ENCODE assay signal across 9 mouse cellular contexts in the genomic region with DNA sequence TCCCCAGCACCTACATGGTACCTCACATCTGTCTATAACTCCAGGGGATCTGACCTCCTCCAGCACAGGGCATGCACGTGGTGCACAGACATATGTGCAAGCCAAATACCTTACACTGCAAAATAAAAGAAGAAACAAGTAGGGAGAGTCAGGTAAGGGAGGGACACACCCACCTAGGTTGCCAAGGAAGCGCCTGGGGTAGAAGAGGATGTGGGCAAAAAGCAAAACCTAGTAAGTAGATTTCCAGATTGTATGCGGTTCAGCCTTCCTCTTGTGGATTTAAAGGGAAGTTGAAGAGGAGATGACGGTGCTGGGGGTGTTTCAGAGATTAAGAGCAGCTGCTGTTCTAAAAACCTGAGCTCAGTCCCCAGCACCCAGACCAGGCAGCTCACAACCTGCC. TPM values are rescaled to one million over a fixed set of nuclear protein-coding genes. Genes with fewer than 3 reads are reported as not detected.
A peak's percentile ranks its signal among the peaks of the same experiment; 100 is the strongest.
DNase-seq lines count a peak whose midpoint lies in the region; ATAC-seq and TF ChIP-seq lines count a peak whose summit lies in the region.
"Had no signal": no experiment of that assay in that cellular context is flagged by ENCODE, and none has a peak within 500 bp of the region (broad histone marks: within the 10 kb centered on the region; RNA-seq: fewer than 3 reads in every experiment).

No protein-coding gene starts in this region.

- ATAC-seq in neural tube, embryonic 15.5 days (ENCODE audit: low FRiP score), result no peak
- ATAC-seq: forebrain, postnatal 0 days had no signal

- H3K4me1 ChIP-seq in MEL (ENCODE audit: control insufficient read depth in 1 of 2, insufficient read depth in 2 of 2, low read length in 2 of 2), result peaks cover 5 to 20% of the 10 kb centered on the region in 2 experiments
- peaks cover 23% of the 10 kb centered on the region for H3K4me1 ChIP-seq in neural tube, embryonic 15.5 days

- peak; percentile 85 for DNase-seq in CD4-positive, CD25-positive, alpha-beta regulatory T cell, adult 2 months (ENCODE audit: low read depth, low spot score)
- peak; percentile 92 for DNase-seq in MEL (ENCODE audit: low read depth, low spot score)
- DNase-seq in lung, postnatal 25 days (ENCODE audit: low spot score), result peak; percentile 54
- peak; percentile 74 for DNase-seq in splenic B cell, adult 2 months (ENCODE audit: low read depth, low spot score)
- no peak for DNase-seq in embryo, embryonic 10 days (ENCODE audit: low spot score)
- DNase-seq in left cerebral cortex, postnatal 14 days (ENCODE audit: low spot score in 2 of 2), result no peak
- DNase-seq: forebrain, postnatal 0 days had no signal

- H3K4me2 ChIP-seq in neural tube, embryonic 15.5 days, result no peak overlapping the region

- H3K9ac ChIP-seq in MEL (ENCODE audit: control insufficient read depth, low read depth, low read length, poor library complexity, severe bottlenecking), result no peak overlapping the region
- H3K9ac ChIP-seq in neural tube, embryonic 15.5 days (replicated peaks), result no peak overlapping the region
- H3K9ac ChIP-seq: forebrain, postnatal 0 days had no signal

- H3K27ac ChIP-seq in MEL (ENCODE audit: control insufficient read depth, low read depth, low read length), result peak overlapping the region; percentile 39; the same call in 1 of the 2 replicates
- no peak overlapping the region for H3K27ac ChIP-seq in neural tube, embryonic 15.5 days (replicated peaks)

- no peak for TF ChIP-seq RAD21 in MEL (IDR thresholded peaks at IDR 0.05; ENCODE audit: low read depth, low read length)

- peak; percentile 68 to 71 for TF ChIP-seq EP300 in MEL (IDR thresholded peaks at IDR 0.05; ENCODE audit: low read depth in 1 of 2, low read length in 2 of 2)

- H3K79me2 ChIP-seq in MEL (ENCODE audit: control insufficient read depth, insufficient read depth, low read length, poor library complexity), result no peaks in the 10 kb centered on the region; the same call in 1 of the 2 replicates

- peak overlapping the region in 1 of 2 experiments; percentile 49; a peak in 2 of 4 replicates for H3K4me3 ChIP-seq in MEL (ENCODE audit: control insufficient read depth in 1 of 2, insufficient read depth in 1 of 2, low read depth in 2 of 2, low read length in 2 of 2)
- H3K4me3 ChIP-seq in neural tube, embryonic 15.5 days (replicated peaks), result no peak overlapping the region

- 78% methylated on average over 4 of the region's 4 CpGs for WGBS in neural tube, embryonic 15.5 days

- TF ChIP-seq CTCF in MEL (IDR thresholded peaks at IDR 0.05 in 2 of 3, conservative IDR thresholded peaks at IDR 0.05 in 1 of 3; ENCODE audit: control insufficient read depth in 1 of 3, insufficient read depth in 1 of 3, low read depth in 2 of 3, low read length in 3 of 3, poor library complexity in 1 of 3, severe bottlenecking in 1 of 3), result no peak

- TF ChIP-seq POLR2A in MEL (IDR thresholded peaks at IDR 0.05; ENCODE audit: control insufficient read depth in 1 of 2, insufficient read depth in 1 of 2, low read depth in 1 of 2, low read length in 2 of 2, poor library complexity in 1 of 2), result no peak

- intact Hi-C loops in left cerebral cortex, postnatal 14 days (cut with DNase I), result no loop called here

- peaks cover 0 to 14% of the 10 kb centered on the region in 2 experiments; a peak in 2 of 4 replicates for H3K36me3 ChIP-seq in MEL (ENCODE audit: control insufficient read depth in 1 of 2, insufficient read depth in 2 of 2, low read length in 2 of 2)
- H3K36me3 ChIP-seq in splenic B cell, adult 2 months (ENCODE audit: control insufficient read depth, insufficient read depth, low read length, poor library complexity, severe bottlenecking), result no peaks in the 10 kb centered on the region
- H3K36me3 ChIP-seq in neural tube, embryonic 15.5 days, result 0 out of 2 replicates have a peak, but pooled peaks cover 4% of the 10 kb centered on the region

- H3K27me3 ChIP-seq in MEL (ENCODE audit: control insufficient read depth in 1 of 2, insufficient read depth in 2 of 2, low read length in 2 of 2), result no peaks in the 10 kb centered on the region
- no peaks in the 10 kb centered on the region for H3K27me3 ChIP-seq in splenic B cell, adult 2 months (ENCODE audit: control insufficient read depth, insufficient read depth, low read length, poor library complexity, severe bottlenecking)
- 0 out of 2 replicates have a peak, but pooled peaks cover 9% of the 10 kb centered on the region for H3K27me3 ChIP-seq in neural tube, embryonic 15.5 days (replicated peaks)

- no peaks in the 10 kb centered on the region for H3K9me3 ChIP-seq in MEL (replicated peaks; ENCODE audit: insufficient read depth, low read length)
- no peaks in the 10 kb centered on the region for H3K9me3 ChIP-seq in neural tube, embryonic 15.5 days (replicated peaks)

TF ChIP-seq in MEL, 35 proteins besides CTCF, POLR2A, EP300 and RAD21 (continues in another document):
- no peak for TF ChIP-seq NRF1 (IDR thresholded peaks at IDR 0.05; ENCODE audit: insufficient read depth, low read depth, low read length, poor library complexity, severe bottlenecking)
- no peak for TF ChIP-seq USF1 (IDR thresholded peaks at IDR 0.05; ENCODE audit: low read depth, low read length)
- TF ChIP-seq ZMIZ1 (IDR thresholded peaks at IDR 0.05; ENCODE audit: low read depth, low read length), result no peak
- TF ChIP-seq MYB (IDR thresholded peaks at IDR 0.05; ENCODE audit: low read depth, low read length), result no peak
- TF ChIP-seq CHD1 (IDR thresholded peaks at IDR 0.05; ENCODE audit: low read depth, low read length), result no peak
- TF ChIP-seq ZC3H11A (IDR thresholded peaks at IDR 0.05; ENCODE audit: low read depth, low read length), result no peak
- peak; percentile 48 for TF ChIP-seq TCF12 (IDR thresholded peaks at IDR 0.05; ENCODE audit: low read depth, low read length)
- no peak for TF ChIP-seq JUND (IDR thresholded peaks at IDR 0.05; ENCODE audit: low read depth, low read length)
- peak; percentile 50; the same call in 1 of the 2 replicates for TF ChIP-seq HCFC1 (IDR thresholded peaks at IDR 0.05; ENCODE audit: low read depth, low read length)
- no peak for TF ChIP-seq MAZ (IDR thresholded peaks at IDR 0.05; ENCODE audit: low read depth, low read length)
- TF ChIP-seq POLR2AphosphoS2 (IDR thresholded peaks at IDR 0.05; ENCODE audit: low read length), result no peak
- TF ChIP-seq POLR2AphosphoS5 (IDR thresholded peaks at IDR 0.05; ENCODE audit: borderline replicate concordance, low read depth, low read length), result no peak
- peak; percentile 57 for TF ChIP-seq GATA1 (IDR thresholded peaks at IDR 0.05; ENCODE audit: low read depth, low read length)
- TF ChIP-seq BHLHE40 (IDR thresholded peaks at IDR 0.05; ENCODE audit: borderline replicate concordance, low read depth, low read length), result peak; percentile 47; the same call in 1 of the 2 replicates
- no peak for TF ChIP-seq NELFE (IDR thresholded peaks at IDR 0.05; ENCODE audit: low read depth, low read length)
- TF ChIP-seq RCOR1 (IDR thresholded peaks at IDR 0.05; ENCODE audit: low read depth, low read length), result peak; percentile 100
- TF ChIP-seq SIN3A (IDR thresholded peaks at IDR 0.05; ENCODE audit: low read length), result peak; percentile 84
- no peak for TF ChIP-seq ZNF384 (IDR thresholded peaks at IDR 0.05; ENCODE audit: low read depth, low read length)
- no peak for TF ChIP-seq USF2 (IDR thresholded peaks at IDR 0.05; ENCODE audit: borderline replicate concordance in 1 of 2, insufficient read depth in 1 of 2, low read depth in 1 of 2, low read length in 2 of 2)
- no peak for TF ChIP-seq MEF2A (IDR thresholded peaks at IDR 0.05; ENCODE audit: extremely low read depth, insufficient replicate concordance, low read depth, low read length, poor library complexity, severe bottlenecking)
- TF ChIP-seq MAFK (IDR thresholded peaks at IDR 0.05; ENCODE audit: borderline replicate concordance, low read depth, low read length), result peak; percentile 64; the same call in 1 of the 2 replicates
- TF ChIP-seq KAT2A (conservative IDR thresholded peaks at IDR 0.05; ENCODE audit: low read depth, low read length), result no peak
- peak; percentile 79 for TF ChIP-seq ETS1 (IDR thresholded peaks at IDR 0.05; ENCODE audit: low read depth, low read length)
- no peak for TF ChIP-seq GABPA (IDR thresholded peaks at IDR 0.05; ENCODE audit: low read depth, low read length)
- TF ChIP-seq CHD2 (IDR thresholded peaks at IDR 0.05; ENCODE audit: low read length), result no peak
- TF ChIP-seq TBP (IDR thresholded peaks at IDR 0.05; ENCODE audit: low read depth, low read length), result 0 out of 2 replicates have a peak, but pooled peaks have one; percentile 25
- peak; percentile 48 for TF ChIP-seq TAL1 (IDR thresholded peaks at IDR 0.05; ENCODE audit: low read length)
- no peak for TF ChIP-seq ZKSCAN1 (IDR thresholded peaks at IDR 0.05; ENCODE audit: low read depth, low read length)
- no peak for TF ChIP-seq E2F4 (IDR thresholded peaks at IDR 0.05; ENCODE audit: borderline replicate concordance, low read depth, low read length)
- TF ChIP-seq MXI1 (IDR thresholded peaks at IDR 0.05; ENCODE audit: low read depth, low read length), result peak; percentile 71; the same call in 1 of the 2 replicates
- TF ChIP-seq SMC3 (IDR thresholded peaks at IDR 0.05; ENCODE audit: low read depth, low read length), result no peak
- peak; percentile 51; the same call in 1 of the 2 replicates for TF ChIP-seq MYC (IDR thresholded peaks at IDR 0.05; ENCODE audit: low read depth, low read length)

RNA-seq across cellular contexts. Expression of a gene that starts 1.7 kb away (rescaled TPM):
- 4.9 and 5.9 TPM in 2 replicates for total RNA-seq in MEL (2012; rRNA removed)
- 10 to 100 TPM in 1 of 2 experiments, not detected in 1; 12.0 TPM for polyA plus RNA-seq in MEL (2012; ENCODE audit: insufficient read depth in 1 of 2, insufficient read length in 2 of 2, low read depth in 1 of 2, low replicate concordance in 2 of 2, missing spikeins in 1 of 2)
- 52.6 and 53.1 TPM in 2 replicates for polyA plus RNA-seq in neural tube, embryonic 15.5 days (2015; fragmentation: Nextera tagmentation; extraction: Ambion mirVana)
- 10 to 100 TPM; 64.9 to 80.9 TPM for total RNA-seq in left cerebral cortex, postnatal 14 days (2021)

RNA-seq across cellular contexts. Expression of a gene that starts 1.8 kb away (rescaled TPM):
- total RNA-seq in MEL (2012; rRNA removed), result 0.13 TPM in 1 of 2 replicates, not detected in the other
- polyA plus RNA-seq in MEL (2012; ENCODE audit: insufficient read depth in 1 of 2, insufficient read length in 2 of 2, low read depth in 1 of 2, low replicate concordance in 2 of 2, missing spikeins in 1 of 2), result under 1 TPM in 1 of 2 experiments, not detected in 1; 0.10 TPM
- 0.09 and 1.9 TPM in 2 replicates for polyA plus RNA-seq in neural tube, embryonic 15.5 days (2015; fragmentation: Nextera tagmentation; extraction: Ambion mirVana)
- not detected for total RNA-seq in left cerebral cortex, postnatal 14 days (2021)
- total RNA-seq: forebrain, postnatal 0 days; layer of hippocampus, adult 18-20 months had no signal

RNA-seq across cellular contexts. Expression of a gene that starts 41.0 kb away (rescaled TPM):
- total RNA-seq in MEL (2012; rRNA removed), result 58.1 and 60.4 TPM in 2 replicates
- polyA plus RNA-seq in MEL (2012; ENCODE audit: insufficient read depth in 1 of 2, insufficient read length in 2 of 2, low read depth in 1 of 2, low replicate concordance in 2 of 2, missing spikeins in 1 of 2), result 10 to 100 TPM in 1 of 2 experiments, not detected in 1; 57.4 TPM
- polyA plus RNA-seq in neural tube, embryonic 15.5 days (2015; fragmentation: Nextera tagmentation; extraction: Ambion mirVana), result 203 and 231 TPM in 2 replicates
- total RNA-seq in left cerebral cortex, postnatal 14 days (2021), result 100 to 1,000 TPM; 161 to 180 TPM

Comparison
In these comparisons a context has a peak if more than half of its experiments do, and no peak if none do; other contexts are left out.
1. DNase-seq: peak in CD4-positive, CD25-positive, alpha-beta regulatory T cell, adult 2 months (single experiment), MEL (single experiment), lung, postnatal 25 days (single experiment) and splenic B cell, adult 2 months (single experiment); none in embryo, embryonic 10 days (single experiment) and left cerebral cortex, postnatal 14 days (0 of 2).